Mouse (Mus musculus): ENCODE measurements around the gene Tns3. TPM values are rescaled to one million over a fixed set of nuclear protein-coding genes. Genes with fewer than 3 reads are reported as not detected.
"Not testable (repeated sequence)": the region's sequence is repeated elsewhere in the genome, so short reads cannot be mapped to it uniquely, and the experiment has no call there.

Tns3 gene
- polyA plus RNA-seq, 1 experiment from 2014 or later = 18.7 TPM

GRCm38 (mm10) chr11:8619111-8619510 lies 45.2 kb downstream of the Tns3 start:
- not testable (repeated sequence) for H3K4me2 ChIP-seq (ENCODE audit: low read depth, low read length); H3K4me3 ChIP-seq (ENCODE audit: low read length); H3K27me3 ChIP-seq (replicated peaks; ENCODE audit: control insufficient read depth, insufficient read depth, low read length); H3K36me3 ChIP-seq (ENCODE audit: control insufficient read depth, insufficient read depth, low read length); H3K9me3 ChIP-seq (ENCODE audit: control insufficient read depth, low read length); H3K9ac ChIP-seq (ENCODE audit: low read depth, low read length); ATAC-seq; H3K27ac ChIP-seq (ENCODE audit: low read length)
- H3K4me1 ChIP-seq (ENCODE audit: control insufficient read depth, insufficient read depth, low read length) = peaks cover 48% of the 10 kb centered on the region
- WGBS = 87% methylated on average over 6 of the region's 7 CpGs

GRCm38 (mm10) chr11:8618301-8618700 lies 46.0 kb downstream of the Tns3 start:
- no peaks in the 10 kb centered on the region for H3K27me3 ChIP-seq (replicated peaks; ENCODE audit: control insufficient read depth, insufficient read depth, low read length)
- no peak overlapping the region for H3K9ac ChIP-seq (ENCODE audit: low read depth, low read length)
- no peak overlapping the region for H3K4me2 ChIP-seq (ENCODE audit: low read depth, low read length)
- ATAC-seq = no peak
- H3K4me1 ChIP-seq (ENCODE audit: control insufficient read depth, insufficient read depth, low read length) = peaks cover 41% of the 10 kb centered on the region
- no peak overlapping the region for H3K27ac ChIP-seq (ENCODE audit: low read length)
- H3K9me3 ChIP-seq (ENCODE audit: control insufficient read depth, low read length) = no peaks in the 10 kb centered on the region
- WGBS = 66% methylated on average over 10 of the region's 10 CpGs
- no peak overlapping the region for H3K4me3 ChIP-seq (ENCODE audit: low read length)
- no peaks in the 10 kb centered on the region; the same call in 1 of the 2 replicates for H3K36me3 ChIP-seq (ENCODE audit: control insufficient read depth, insufficient read depth, low read length)

DNA sequence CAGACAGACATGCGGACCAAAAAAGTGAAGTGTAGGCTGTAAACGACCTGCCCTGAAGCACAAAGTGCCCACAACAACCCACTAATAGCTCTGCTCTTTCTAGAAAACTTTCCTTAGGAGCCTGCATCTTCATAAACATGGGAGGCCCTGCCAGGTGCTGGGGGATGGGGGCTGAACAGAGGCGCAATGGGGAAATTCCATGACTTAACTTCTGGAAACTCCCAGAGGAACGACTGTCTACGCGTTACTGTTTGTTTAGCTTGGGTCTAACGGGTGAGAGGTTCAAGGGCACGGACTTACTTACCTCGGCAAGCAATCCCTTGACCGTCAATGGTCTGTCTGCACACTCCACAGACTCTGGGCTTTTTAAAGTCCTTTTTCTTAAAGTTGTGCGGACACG lies 48.9 kb downstream of the Tns3 start:
- Histone ChIP-seq H3K27me3 (replicated peaks; ENCODE audit: control insufficient read depth, insufficient read depth, low read length) (no peaks in the 10 kb centered on the region), H3K4me2 (ENCODE audit: low read depth, low read length) (no peak overlapping the region), H3K4me1 (ENCODE audit: control insufficient read depth, insufficient read depth, low read length) (peaks cover 34% of the 10 kb centered on the region), H3K4me3 (ENCODE audit: low read length) (no peak overlapping the region), H3K9ac (ENCODE audit: low read depth, low read length) (no peak overlapping the region), H3K9me3 (ENCODE audit: control insufficient read depth, low read length) (no peaks in the 10 kb centered on the region), H3K36me3 (ENCODE audit: control insufficient read depth, insufficient read depth, low read length) (no peaks in the 10 kb centered on the region; the same call in 1 of the 2 replicates), H3K27ac (ENCODE audit: low read length) (peak overlapping the region; percentile 57; the same call in 1 of the 2 replicates)
- WGBS = 32% methylated on average over 12 of the region's 12 CpGs
- peak; percentile 35; the same call in 1 of the 2 replicates for ATAC-seq

GRCm38 (mm10) chr11:8610456-8610855 lies 53.9 kb downstream of the Tns3 start:
- 0 out of 2 replicates have a peak, but pooled peaks have one; percentile 31 for ATAC-seq
- H3K27me3 ChIP-seq (replicated peaks; ENCODE audit: control insufficient read depth, insufficient read depth, low read length) = no peaks in the 10 kb centered on the region
- H3K4me1 ChIP-seq (ENCODE audit: control insufficient read depth, insufficient read depth, low read length) = peaks cover 15% of the 10 kb centered on the region
- H3K27ac ChIP-seq (ENCODE audit: low read length) = no peak overlapping the region
- H3K4me2 ChIP-seq (ENCODE audit: low read depth, low read length) = no peak overlapping the region
- H3K4me3 ChIP-seq (ENCODE audit: low read length) = no peak overlapping the region
- peaks cover 2% of the 10 kb centered on the region; the same call in 1 of the 2 replicates for H3K36me3 ChIP-seq (ENCODE audit: control insufficient read depth, insufficient read depth, low read length)
- H3K9ac ChIP-seq (ENCODE audit: low read depth, low read length) = no peak overlapping the region
- no peaks in the 10 kb centered on the region for H3K9me3 ChIP-seq (ENCODE audit: control insufficient read depth, low read length)
- WGBS = 61% methylated on average over 7 of the region's 7 CpGs

- Histone ChIP-seq H3K9me3 (ENCODE audit: control insufficient read depth, low read length) (no peaks in the 10 kb centered on the region), H3K36me3 (ENCODE audit: control insufficient read depth, insufficient read depth, low read length) (peaks cover 2% of the 10 kb centered on the region), H3K4me3 (ENCODE audit: low read length) (no peak overlapping the region), H3K27me3 (replicated peaks; ENCODE audit: control insufficient read depth, insufficient read depth, low read length) (no peaks in the 10 kb centered on the region), H3K27ac (ENCODE audit: low read length) (no peak overlapping the region), H3K4me1 (ENCODE audit: control insufficient read depth, insufficient read depth, low read length) (peaks cover 13% of the 10 kb centered on the region), H3K4me2 (ENCODE audit: low read depth, low read length) (no peak overlapping the region), H3K9ac (ENCODE audit: low read depth, low read length) (no peak overlapping the region)
- WGBS = 78% methylated on average over 12 of the region's 12 CpGs
- no peak for ATAC-seq
These were observed 54.5 kb downstream of the Tns3 start for GRCm38 (mm10) chr11:8609873-8610272.

DNA sequence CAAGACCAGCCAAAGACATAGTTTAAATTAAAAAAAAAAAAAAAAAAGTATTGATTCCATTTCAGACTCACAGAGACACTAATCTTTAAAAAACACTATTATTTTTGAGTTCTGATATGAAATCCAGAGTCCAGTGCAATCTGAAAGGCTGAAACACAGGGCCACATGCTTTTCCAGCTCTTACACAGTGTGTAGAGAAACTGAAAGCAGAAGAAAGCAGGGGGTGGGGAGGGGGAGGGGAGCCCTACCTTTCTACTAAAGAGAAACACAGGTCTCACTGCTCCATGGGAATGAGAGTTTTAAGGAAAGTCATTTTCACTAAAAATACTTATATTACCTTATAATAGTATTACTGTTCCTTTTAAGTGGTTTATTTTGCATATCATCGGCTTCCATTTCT lies 57.2 kb downstream of the Tns3 start:
- Histone ChIP-seq H3K4me3 (ENCODE audit: low read length) (no peak overlapping the region), H3K9ac (ENCODE audit: low read depth, low read length) (no peak overlapping the region), H3K4me1 (ENCODE audit: control insufficient read depth, insufficient read depth, low read length) (peaks cover 13% of the 10 kb centered on the region), H3K27me3 (replicated peaks; ENCODE audit: control insufficient read depth, insufficient read depth, low read length) (no peaks in the 10 kb centered on the region), H3K36me3 (ENCODE audit: control insufficient read depth, insufficient read depth, low read length) (peaks cover 2% of the 10 kb centered on the region; the same call in 1 of the 2 replicates), H3K4me2 (ENCODE audit: low read depth, low read length) (no peak overlapping the region), H3K9me3 (ENCODE audit: control insufficient read depth, low read length) (no peaks in the 10 kb centered on the region), H3K27ac (ENCODE audit: low read length) (no peak overlapping the region)
- 100% methylated on average over 1 of the region's 1 CpGs for WGBS
- ATAC-seq = no peak

DNA sequence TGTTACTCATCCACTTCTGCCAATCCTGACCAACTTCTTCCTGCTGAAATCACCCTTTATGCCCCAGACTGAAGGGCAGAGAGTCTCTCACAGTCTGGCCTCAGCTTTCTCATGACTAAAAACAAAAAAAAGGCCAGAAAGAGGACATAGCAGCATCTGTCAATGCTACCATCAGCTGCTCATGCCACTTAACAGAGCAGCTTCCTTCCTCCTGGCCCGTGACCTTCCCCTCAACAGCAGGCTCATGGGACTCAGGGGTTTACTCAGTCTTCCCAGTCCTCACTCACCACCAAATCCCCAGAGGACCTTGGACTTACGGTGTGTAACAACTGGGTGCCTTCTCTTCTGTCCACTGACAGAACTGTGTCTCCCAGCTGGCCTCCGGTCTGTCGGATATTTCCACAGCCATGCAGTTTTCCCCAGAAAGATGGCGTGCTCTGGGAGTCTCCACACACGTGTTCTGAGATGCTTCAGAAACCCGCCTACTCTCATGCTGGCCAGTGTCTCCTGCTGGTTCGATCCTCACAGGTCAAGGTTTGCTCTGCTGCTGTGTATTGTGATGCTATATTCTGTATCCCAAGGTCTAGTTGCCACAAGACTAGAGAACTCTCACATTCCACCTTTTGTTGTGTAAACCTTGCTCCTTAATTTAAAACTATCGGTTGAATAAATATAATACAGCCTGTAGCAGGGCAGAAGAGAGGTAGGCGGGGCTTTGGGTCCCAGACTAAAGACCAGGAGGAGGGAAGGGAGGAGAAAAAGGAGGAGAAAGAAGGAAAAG lies 59.4 kb downstream of the Tns3 start:
- no peaks in the 10 kb centered on the region for H3K27me3 ChIP-seq (replicated peaks; ENCODE audit: control insufficient read depth, insufficient read depth, low read length)
- 83% methylated on average over 10 of the region's 10 CpGs for WGBS
- peaks cover 2% of the 10 kb centered on the region; the same call in 1 of the 2 replicates for H3K36me3 ChIP-seq (ENCODE audit: control insufficient read depth, insufficient read depth, low read length)
- H3K9me3 ChIP-seq (ENCODE audit: control insufficient read depth, low read length) = no peaks in the 10 kb centered on the region
- no peak overlapping the region for H3K9ac ChIP-seq (ENCODE audit: low read depth, low read length)
- H3K4me3 ChIP-seq (ENCODE audit: low read length) = no peak overlapping the region
- H3K4me2 ChIP-seq (ENCODE audit: low read depth, low read length) = no peak overlapping the region
- H3K27ac ChIP-seq (ENCODE audit: low read length) = peak overlapping the region; percentile 29; the same call in 1 of the 2 replicates
- no peaks in the 10 kb centered on the region for H3K4me1 ChIP-seq (ENCODE audit: control insufficient read depth, insufficient read depth, low read length)
- no peak for ATAC-seq

DNA sequence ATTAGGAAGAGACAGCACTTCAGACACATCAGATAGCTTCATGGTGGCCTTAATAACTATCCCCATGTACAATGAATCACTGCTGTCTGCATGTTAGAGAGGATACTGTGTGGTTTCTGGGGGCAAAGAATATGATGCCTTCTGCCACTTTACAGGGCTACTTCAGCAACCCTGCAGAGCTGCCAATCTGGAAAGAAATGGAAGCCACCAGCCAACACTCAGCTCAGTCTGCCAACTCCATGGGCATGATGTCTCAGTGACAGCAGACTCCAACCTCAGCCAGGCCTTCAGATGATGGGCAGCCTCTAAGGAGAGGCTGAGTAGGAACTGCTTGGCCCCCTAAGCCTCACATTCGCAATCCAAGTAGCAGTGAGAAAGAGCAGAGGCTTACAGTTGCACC lies 61.7 kb downstream of the Tns3 start:
- no peak overlapping the region for H3K4me3 ChIP-seq (ENCODE audit: low read length)
- H3K4me1 ChIP-seq (ENCODE audit: control insufficient read depth, insufficient read depth, low read length) = no peaks in the 10 kb centered on the region
- H3K4me2 ChIP-seq (ENCODE audit: low read depth, low read length) = no peak overlapping the region
- no peak for ATAC-seq
- no peaks in the 10 kb centered on the region for H3K9me3 ChIP-seq (ENCODE audit: control insufficient read depth, low read length)
- H3K27ac ChIP-seq (ENCODE audit: low read length) = no peak overlapping the region
- no peaks in the 10 kb centered on the region for H3K27me3 ChIP-seq (replicated peaks; ENCODE audit: control insufficient read depth, insufficient read depth, low read length)
- WGBS = 84% methylated on average over 1 of the region's 1 CpGs
- no peak overlapping the region for H3K9ac ChIP-seq (ENCODE audit: low read depth, low read length)
- H3K36me3 ChIP-seq (ENCODE audit: control insufficient read depth, insufficient read depth, low read length) = peaks cover 2% of the 10 kb centered on the region; the same call in 1 of the 2 replicates

DNA sequence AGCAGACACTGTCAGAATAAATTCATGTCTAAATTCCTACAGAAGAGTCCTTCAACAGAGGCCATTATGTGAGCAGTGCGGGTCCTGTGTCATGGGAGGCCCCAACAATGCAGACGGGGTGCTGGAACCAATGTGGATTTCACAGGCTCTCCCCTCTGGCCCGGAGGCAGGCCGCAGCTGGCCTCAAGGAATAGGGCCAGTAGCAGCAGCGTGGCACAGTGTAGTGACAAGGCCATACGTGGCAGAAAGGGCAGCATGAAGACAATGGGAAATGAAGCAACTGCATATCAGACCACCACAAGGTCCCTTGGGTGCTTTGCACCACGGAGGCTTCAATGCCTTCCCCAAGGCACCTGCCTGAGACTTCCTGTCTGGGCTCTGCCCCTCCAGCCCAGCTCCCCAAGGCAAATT lies 62.9 kb downstream of the Tns3 start:
- Histone ChIP-seq H3K9me3 (ENCODE audit: control insufficient read depth, low read length) (no peaks in the 10 kb centered on the region), H3K4me1 (ENCODE audit: control insufficient read depth, insufficient read depth, low read length) (no peaks in the 10 kb centered on the region), H3K27me3 (replicated peaks; ENCODE audit: control insufficient read depth, insufficient read depth, low read length) (no peaks in the 10 kb centered on the region), H3K36me3 (ENCODE audit: control insufficient read depth, insufficient read depth, low read length) (no peaks in the 10 kb centered on the region; the same call in 1 of the 2 replicates), H3K27ac (ENCODE audit: low read length) (peak overlapping the region; percentile 43), H3K9ac (ENCODE audit: low read depth, low read length) (no peak overlapping the region), H3K4me3 (ENCODE audit: low read length) (no peak overlapping the region), H3K4me2 (ENCODE audit: low read depth, low read length) (no peak overlapping the region)
- WGBS = 56% methylated on average over 7 of the region's 7 CpGs
- ATAC-seq = no peak
